Mouse (Mus musculus) thymus, postnatal 36 days (tissue): Measurements from ENCODE around the gene Treml4.

ENCODE experiments used
- DNase-seq, 2 experiments: peaks; one replicate each; pipeline ENCODE4 v3.0.0; 2022; ENCODE audit warnings: mixed read lengths in 2 of 2

Gene Treml4

DNA sequence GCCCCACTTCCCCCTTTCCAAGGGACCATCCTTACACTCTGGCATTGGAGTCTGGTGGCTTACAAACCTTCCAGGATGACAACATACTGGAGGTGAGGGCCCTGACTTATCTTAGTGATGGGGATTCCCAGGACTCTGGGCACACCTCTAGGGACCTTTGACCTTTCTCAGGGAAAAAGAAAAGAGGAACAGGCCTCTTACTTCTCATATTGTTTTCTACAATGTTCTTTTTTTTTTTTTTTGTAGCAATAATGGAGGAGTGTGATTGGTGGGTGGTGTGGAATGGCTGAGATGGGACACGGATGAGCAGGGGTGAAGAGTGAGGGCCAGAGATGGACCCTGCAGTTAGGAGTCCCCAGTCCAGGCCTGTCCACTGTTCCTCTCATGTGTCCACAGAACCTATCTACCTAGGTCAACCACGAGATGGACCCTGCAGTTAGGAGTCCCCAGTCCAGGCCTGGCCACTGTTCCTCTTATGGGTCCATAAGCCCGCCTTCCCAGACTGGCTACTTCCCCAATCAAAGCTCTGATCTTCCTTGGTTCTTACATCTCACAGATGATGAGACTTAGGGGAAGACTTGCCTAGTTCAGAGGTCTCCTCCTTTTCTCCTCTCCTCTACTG, at the start of gene Treml4:
Treml4 (plus strand) TSS at position 555 of the 622 bp plus-strand sequence.
- DNase-seq = no peak

DNA sequence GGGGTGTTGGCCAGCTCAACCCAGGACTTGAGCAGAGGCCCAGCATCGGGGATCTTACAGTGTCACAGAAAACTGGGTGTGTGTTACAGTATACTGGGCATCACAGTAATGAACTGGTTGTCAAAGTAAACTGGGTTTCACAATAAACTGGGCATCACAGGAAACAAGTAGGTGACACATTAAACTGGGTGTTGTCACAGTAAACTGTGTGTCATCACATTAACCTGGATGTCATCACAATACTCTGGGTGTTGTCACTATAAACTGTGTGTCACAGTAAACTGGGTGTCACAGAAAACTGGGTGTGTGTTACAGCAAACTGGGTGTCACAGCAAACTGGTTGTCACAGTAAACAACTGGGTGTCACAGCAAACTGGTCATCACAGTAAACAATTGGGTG, 48.7 kb upstream of the Treml4 start:
- no peak for DNase-seq

DNA sequence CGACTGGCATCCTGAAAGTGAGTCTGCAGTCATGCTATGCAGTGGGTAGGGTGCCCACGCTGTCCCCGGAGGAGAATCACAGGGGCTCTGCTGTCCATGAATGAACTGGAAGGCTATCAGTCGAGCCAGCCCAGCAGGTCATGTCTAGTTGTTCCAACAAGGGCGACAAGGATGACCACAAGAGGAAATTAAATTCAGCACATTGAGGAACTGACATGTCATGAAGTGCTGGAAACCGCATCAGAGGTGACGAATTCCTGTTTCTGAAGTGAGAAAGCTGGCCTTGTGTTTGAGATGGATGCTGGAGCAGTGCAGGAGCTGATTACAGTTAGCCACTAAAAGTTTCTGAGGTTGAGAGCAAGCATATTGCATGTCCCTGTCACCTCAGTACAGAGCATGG, 33.4 kb upstream of the Treml4 start:
- DNase-seq = no peak

DNA sequence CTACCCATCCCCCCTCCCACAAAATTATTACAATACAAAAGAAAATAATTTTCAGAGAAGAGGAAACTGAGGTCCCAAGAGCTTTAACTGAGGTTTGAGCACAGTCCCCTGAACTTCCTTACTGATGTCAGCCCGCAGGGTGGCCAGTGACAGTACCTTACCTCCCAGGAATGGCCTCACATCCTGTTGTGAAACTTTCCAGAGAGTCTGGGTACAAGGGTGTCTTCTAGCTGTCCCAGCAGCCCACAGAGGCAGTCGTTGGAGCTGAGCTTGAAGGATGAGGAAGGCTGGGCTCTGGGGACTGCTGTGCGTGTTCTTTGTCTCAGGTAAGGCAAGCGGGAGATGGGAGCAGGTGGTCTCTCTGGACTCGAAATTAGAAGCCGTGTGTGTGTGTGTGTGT, 31.6 kb upstream of the Treml4 start, which contains the start of gene Trem1:
Trem1 (plus strand) TSS at position 251 of the 400 bp plus-strand sequence.
- no peak for DNase-seq

GRCm38 (mm10) chr17:48233789-48234188, 30.3 kb upstream of the Treml4 start:
- no peak for DNase-seq

DNA sequence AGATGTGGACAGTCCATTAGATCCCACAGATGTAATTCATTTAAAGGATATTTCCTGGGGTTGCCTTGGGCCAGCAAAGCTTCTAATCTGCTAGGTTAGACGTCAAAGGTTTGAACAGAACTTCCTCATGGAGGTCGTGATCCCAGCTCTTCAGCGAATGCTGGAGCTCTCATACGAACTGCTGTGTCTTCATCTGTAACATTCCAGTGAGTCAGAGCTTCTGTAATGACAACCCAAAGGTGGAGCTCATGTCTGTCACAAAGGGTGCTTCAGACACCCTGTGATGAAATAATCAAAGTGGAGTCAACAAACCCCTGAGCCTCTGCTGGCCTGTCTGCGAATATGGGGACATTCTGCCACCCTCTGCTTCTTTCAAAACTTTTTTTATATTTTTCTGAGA, 29.5 kb upstream of the Treml4 start:
- DNase-seq = no peak

GRCm38 (mm10) chr17:48235773-48236370, 28.2 kb upstream of the Treml4 start:
- DNase-seq = no peak

GRCm38 (mm10) chr17:48237621-48238020, 26.5 kb upstream of the Treml4 start:
- DNase-seq = no peak

DNA sequence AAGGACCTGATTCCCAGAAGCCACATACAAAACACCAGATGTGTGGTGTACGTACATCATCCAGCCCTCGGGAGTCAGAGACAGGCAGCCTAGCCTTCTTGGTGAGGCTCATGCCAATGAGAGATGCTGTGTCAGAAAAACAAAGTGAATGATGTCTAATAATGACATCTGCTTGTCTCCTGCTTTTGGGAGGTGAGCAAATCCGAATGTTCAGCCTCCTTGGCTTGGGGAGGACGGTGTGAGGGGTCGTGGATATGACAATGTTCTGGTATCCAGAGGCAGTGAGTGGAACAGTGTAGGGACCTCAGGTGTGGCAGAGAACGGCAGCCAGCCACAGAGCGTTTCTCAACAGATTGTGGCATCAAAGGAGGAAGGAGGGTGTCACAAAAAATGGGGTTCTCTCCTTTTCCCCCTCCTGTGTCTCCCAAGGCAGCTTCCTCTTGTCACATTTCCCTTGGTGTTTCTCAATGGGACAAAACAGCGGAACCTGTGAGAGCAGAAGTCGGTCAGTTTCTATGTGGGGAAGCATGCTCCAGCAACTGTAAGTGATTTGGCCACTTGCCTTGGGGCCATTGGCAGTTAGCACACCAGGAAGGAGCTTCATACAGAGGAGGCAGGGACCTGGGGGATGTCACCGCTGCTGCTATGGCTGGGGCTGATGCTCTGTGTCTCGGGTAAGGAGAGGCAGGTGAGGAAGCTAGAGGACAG, 16.7 kb upstream of the Treml4 start, which contains the start of gene Trem3:
Trem3 (plus strand) TSS at position 557 of the 708 bp plus-strand sequence.
- no peak for DNase-seq

DNA sequence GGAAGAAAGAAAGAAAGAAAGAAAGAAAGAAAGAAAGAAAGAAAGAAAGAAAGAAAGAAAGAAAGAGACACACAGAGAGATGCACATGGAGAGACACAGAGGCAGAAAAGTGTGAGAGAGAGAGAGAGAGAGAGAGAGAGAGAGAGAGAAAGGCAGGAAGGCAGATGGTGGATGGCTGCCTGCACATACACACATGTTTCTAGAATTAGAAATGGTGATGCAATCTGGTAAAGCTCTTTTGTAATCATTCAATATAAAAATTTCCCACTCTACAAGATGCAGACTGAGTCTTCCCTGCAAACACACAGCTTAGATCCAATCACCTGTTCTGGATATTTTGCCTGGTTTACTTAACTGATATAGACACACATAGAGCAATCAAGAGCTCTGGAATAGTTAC, 15.1 kb upstream of the Treml4 start:
- DNase-seq = no peak

DNA sequence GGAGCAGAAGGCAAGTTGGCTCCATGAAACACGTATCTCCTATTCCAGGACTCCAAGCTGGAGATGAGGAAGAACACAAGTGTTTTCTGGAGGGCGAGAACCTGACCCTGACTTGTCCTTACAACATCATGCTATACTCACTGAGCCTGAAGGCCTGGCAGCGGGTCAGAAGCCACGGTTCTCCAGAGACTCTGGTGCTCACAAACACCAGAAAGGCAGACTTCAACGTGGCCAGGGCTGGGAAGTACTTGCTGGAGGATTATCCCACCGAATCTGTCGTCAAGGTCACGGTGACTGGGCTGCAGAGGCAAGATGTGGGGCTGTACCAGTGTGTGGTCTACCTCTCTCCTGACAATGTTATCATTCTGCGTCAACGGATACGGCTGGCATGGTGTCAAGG, 14.6 kb upstream of the Treml4 start:
- DNase-seq = no peak

- DNase-seq = no peak
Measured at GRCm38 (mm10) chr17:48250631-48251030, 13.5 kb upstream of the Treml4 start.

DNA sequence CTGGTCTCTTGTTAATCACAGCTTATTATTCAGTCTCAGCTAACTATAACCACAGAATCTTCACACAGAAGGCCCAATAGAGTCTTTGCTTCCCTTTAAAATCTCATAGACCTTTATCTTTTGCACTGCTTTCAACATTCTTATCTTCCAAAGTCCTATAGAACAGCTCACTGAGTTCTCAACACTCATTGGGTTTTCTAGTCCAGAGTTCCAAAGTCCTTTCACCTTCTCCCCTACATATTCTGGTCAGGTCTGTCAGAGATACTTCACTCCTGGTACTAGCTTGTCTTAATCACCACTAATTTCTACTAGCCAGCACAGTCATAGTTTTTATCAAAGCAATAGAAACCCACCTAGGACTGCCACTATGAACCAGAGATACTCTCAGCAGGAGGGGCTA, 7.5 kb upstream of the Treml4 start:
- DNase-seq = no peak

DNA sequence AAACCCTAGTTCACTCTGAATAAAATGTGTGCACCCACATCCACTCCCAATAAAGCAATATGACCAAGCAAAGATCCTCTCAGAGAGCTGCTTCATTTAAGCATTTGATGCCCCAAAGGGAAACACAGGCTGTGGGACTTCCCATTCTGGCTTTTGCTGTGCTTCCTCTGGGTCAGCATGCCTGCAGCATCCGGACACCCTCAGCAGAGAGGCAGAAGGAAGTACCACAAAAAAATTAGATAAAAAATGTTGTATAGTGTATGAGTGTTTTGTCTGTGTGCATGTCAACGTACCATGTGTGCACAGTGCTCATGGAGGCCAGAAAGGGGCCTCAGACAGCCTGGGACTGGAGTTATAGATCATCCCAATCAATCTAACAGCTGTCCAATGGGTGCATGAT, 2.2 kb upstream of the Treml4 start:
- DNase-seq = no peak

DNA sequence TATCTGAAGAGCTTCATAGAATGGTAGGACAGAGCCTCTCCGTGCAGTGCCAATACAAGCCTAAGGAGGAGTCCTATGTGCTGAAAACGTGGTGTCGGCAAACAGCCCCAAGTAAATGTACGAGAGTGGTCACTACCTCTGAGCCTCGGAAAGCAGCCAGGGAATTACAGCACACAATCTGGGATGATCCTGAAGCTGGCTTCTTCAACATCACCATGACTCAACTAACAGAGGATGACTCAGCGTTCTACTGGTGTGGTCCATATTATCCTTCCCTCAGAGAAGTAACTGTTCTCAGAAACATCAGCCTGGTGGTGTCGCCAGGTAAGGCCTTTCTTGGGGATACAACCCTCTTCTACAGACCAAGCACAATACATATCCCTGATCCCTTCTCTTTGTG, 567 bp downstream of the Treml4 start:
- DNase-seq = no peak

GRCm38 (mm10) chr17:48266138-48266537, 2.0 kb downstream of the Treml4 start:
- DNase-seq = no peak

DNA sequence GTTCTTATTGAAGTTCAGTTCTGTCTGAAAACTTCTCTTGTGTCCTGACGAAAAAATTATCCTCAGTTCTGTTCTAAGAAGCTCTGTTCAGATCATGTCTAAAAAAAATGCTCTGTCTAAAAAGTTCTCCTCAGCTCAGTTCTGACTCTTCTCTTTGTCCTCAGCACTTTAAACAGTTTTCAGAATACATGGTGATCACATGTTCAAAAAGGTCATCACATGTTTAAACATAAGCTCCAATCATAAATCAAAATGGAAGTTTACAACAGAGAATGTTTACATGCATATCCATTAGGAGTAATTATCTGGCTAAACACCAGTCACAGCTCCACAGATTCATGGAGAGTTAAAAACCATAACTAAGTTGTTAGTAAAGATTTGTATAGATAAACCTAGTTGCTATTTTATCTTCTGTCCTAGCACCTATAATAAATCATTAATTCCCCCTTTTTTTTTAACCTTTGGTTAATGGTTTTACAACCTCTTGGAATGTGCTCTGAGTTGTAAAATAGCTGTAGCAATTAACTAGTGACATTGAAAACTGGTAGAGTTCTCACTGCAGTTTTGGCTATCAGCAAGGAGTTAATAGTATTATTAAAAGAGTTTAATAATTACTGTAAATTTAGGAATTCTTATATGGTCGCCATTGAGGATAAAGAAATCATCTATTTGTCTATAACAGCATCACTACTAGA, 2.7 kb downstream of the Treml4 start:
- no peak for DNase-seq

GRCm38 (mm10) chr17:48267591-48267990, 3.5 kb downstream of the Treml4 start:
- no peak for DNase-seq

DNA sequence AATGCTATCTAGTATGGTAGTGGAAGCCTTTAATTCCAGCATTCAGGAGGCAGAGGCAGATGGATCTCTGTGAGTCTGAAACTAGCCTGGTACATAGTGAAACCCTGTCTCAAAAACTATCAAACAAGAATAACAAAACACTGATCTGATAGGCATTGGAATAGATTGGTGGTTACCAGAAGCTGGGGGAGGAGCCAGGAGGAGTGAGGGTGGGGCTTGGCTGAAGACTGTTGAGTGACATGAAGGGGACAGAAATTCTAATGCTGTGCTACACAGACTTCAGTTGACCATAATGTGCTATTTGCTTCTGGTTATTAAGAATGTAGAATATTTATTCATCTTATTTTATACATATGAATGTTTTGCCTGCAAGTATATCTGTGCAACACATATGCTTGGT, 4.2 kb downstream of the Treml4 start:
- no peak for DNase-seq

DNA sequence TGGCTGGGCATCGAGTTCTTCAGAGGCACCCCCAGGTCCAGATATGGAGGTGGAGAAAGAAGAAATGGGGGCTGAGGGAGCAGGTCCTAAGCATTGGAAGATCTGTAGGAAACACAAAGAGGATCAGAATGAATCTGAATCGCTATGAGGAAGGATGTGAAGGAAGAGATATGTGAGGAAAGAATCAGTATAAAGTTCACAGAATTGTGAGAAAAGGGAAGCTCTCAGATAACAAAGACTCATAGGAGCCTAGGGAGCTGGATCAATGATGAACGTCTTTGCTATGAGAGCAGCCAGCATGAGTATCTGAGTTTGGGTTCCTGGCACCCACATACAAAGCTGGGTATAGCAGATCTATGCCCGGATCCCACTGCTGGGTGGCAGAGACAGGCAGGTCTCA, 5.7 kb downstream of the Treml4 start:
- no peak for DNase-seq

DNA sequence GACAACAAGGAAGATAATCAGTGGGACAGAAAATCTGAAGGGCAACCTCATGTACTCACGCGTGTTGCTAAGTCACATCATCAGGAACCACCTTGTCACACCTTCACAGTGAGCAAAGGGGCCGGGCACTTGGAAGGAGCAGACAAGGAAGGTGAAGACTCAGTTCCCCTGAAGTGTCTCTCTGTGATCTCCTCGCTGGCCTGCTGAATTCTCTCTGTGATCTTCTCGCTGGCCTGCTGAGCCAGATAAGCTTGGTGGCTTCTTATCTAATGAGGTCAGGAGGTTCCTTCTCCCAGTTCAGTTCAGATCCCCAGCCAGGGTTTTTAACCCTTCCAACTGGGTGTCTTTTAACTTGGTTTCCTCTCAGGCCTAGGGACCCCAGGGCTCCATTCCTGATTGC, 8.1 kb downstream of the Treml4 start:
- no peak for DNase-seq

- DNase-seq = no peak
Measured at GRCm38 (mm10) chr17:48272598-48272997, 8.5 kb downstream of the Treml4 start.

GRCm38 (mm10) chr17:48274098-48274497, 10.0 kb downstream of the Treml4 start:
- DNase-seq = no peak

DNA sequence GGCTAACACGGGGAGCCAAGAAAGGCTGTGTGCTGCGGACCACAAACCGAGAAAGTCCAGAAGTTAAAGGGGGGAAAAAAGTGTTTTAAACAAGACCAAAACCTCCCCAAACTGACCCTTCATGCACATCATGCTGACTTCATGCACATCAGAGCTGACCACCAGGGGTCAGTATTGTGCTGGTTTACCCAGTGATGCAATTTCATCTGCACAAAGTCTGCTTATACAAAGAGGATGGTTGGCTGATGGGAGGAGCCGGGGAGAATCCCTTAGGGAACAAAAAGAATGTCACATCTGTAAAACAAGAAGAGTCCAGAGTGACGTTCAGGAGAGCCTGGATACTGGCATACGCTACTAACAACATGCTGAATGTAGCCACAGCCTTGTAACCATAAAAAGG, 10.8 kb downstream of the Treml4 start:
- DNase-seq = peak; percentile 69 to 77
